Mouse (Mus musculus): ENCODE measurements at regions not wholly inside any gene's neighbourhood (a gene's known extent, or its start where the extent isn't known, plus 50 kb on each side); places are given as distances from the start of the nearest gene placed in this dataset.

DNA sequence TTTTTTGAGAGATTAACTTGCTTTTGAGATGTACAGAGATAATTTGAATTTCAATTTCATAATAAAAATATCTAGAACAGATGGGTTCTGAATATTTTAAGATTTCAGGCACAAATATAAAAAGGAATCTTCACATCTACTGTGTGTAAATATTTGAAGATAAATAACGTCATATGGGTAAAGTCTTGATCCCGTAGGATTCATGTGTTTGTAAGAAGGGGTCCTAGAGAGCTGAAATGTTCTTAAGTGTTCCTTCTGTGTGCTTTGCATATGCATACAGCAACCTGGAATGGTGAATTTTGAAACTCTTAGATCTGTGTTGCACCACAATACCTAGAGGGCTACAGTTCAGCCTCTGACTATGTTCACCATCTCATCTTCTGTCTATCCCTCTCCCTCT lies 131.4 kb upstream of the Slc35b3 start:
- TF ChIP-seq POLR2A (IDR thresholded peaks at IDR 0.05; ENCODE audit: low read depth, low read length) (no peak), CTCF (conservative IDR thresholded peaks at IDR 0.05; ENCODE audit: insufficient read depth, insufficient read length, low read depth, low read length) (no peak)
